ENCODE assay signal across 25 mouse cellular contexts in the genomic region with DNA sequence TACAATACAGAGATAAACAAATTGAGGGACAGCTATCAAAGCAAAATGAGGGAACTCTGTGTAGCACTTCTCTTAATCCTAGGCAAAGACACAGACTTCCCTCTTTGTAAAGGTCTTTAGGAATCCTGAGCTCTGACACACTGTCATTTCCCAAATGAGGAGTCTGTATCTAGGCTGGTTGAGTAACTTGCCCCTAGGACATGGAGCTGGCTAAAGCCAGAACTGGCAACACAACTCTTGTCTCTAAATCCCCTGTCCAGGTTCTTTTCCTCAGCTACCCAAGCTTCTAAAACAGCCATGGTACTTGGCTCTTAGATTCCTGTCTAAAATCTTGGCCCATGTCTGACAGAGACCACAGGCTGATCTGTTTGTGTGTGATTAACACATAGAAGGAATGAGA.
"Had no signal": no experiment of that assay in that cellular context is flagged by ENCODE, and none has a peak within 500 bp of the region (broad histone marks: within the 10 kb centered on the region; RNA-seq: fewer than 3 reads in every experiment).

No protein-coding gene starts in this region.

- H3K4me3 ChIP-seq: heart, embryonic 10.5 days; heart, embryonic 12.5 days; hindbrain, embryonic 10.5 days; hindbrain, embryonic 12.5 days; intestine, embryonic 15.5 days; layer of hippocampus, adult 2 months; limb, embryonic 13.5 days; limb, embryonic 15.5 days; liver, embryonic 12.5 days had no signal

- ATAC-seq: hindbrain, embryonic 16.5 days; inflammation-experienced regulatory T-cells, adult 6 months; intestine, embryonic 15.5 days; intestine, postnatal 0 days; liver, embryonic 12.5 days had no signal

- DNase-seq: gastrocnemius, postnatal 14 days; gastrocnemius, postnatal 36 days; heart, adult 18-20 months; heart, postnatal 10 days; heart, postnatal 4 days; kidney, adult 18-20 months; kidney, adult 8-10 months; kidney, postnatal 10 days; kidney, postnatal 25 days; kidney, postnatal 4 days; left cerebral cortex, postnatal 4 days had no signal

- H3K27ac ChIP-seq: heart, embryonic 10.5 days; hindbrain, embryonic 10.5 days; hindbrain, embryonic 12.5 days; hindbrain, embryonic 14.5 days; intestine, embryonic 15.5 days; layer of hippocampus, adult 2 months; limb, embryonic 13.5 days; limb, embryonic 15.5 days; liver, embryonic 12.5 days; liver, embryonic 14.5 days had no signal
